ENCODE assay signal across 16 mouse cellular contexts in the genomic region with DNA sequence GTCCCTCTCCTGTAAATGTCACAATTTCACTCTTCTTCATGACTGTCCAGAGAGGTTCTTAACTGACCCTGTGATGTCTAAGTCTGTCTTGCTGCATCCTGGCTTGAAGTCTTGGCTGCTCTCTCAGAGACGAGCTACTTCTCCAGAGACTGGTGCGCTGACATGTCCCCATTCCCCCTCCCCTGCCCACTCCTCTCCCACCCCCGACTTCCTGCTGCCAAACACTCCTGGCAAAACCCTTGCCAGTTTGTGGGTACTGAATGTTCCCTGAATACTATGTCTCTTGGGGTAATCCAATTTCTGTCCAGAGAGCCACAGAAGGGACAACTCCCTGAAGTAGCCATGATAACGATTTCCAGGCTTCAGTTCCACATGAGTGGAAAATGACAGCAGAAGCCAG. TPM values are rescaled to one million over a fixed set of nuclear protein-coding genes. Genes with fewer than 3 reads are reported as not detected.
"Had no signal": no experiment of that assay in that cellular context is flagged by ENCODE, and none has a peak within 500 bp of the region (broad histone marks: within the 10 kb centered on the region; RNA-seq: fewer than 3 reads in every experiment).

No protein-coding gene starts in this region.

- H3K36me3 ChIP-seq: limb, embryonic 10.5 days; liver, embryonic 15.5 days; midbrain, embryonic 15.5 days had no signal

- H3K9me3 ChIP-seq: limb, embryonic 10.5 days; liver, embryonic 15.5 days; midbrain, embryonic 15.5 days had no signal

- DNase-seq: kidney, adult 18-20 months; kidney, postnatal 10 days; kidney, postnatal 4 days; lung, adult 2 months; lung, postnatal 36 days; right cerebral cortex, postnatal 4 days; spleen, adult 18-20 months; thymus, adult 18-20 months; thymus, postnatal 14 days had no signal

- H3K9ac ChIP-seq: liver, embryonic 15.5 days; midbrain, embryonic 15.5 days had no signal

- H3K27ac ChIP-seq: limb, embryonic 10.5 days; liver, embryonic 15.5 days; midbrain, embryonic 15.5 days had no signal

- ATAC-seq: lung, postnatal 0 days; midbrain, embryonic 15.5 days had no signal

- H3K4me3 ChIP-seq: limb, embryonic 10.5 days; liver, embryonic 15.5 days; midbrain, embryonic 15.5 days had no signal

- H3K27me3 ChIP-seq: midbrain, embryonic 15.5 days had no signal

- H3K4me2 ChIP-seq: liver, embryonic 11.5 days; liver, embryonic 15.5 days; midbrain, embryonic 15.5 days had no signal

- H3K4me1 ChIP-seq: liver, embryonic 15.5 days had no signal

RNA-seq across cellular contexts. Expression of gene Dlgap3, which starts 57.1 kb away (rescaled TPM):
- total RNA-seq: megakaryocyte progenitor cell, adult 5-6 weeks; monocyte, adult 5-6 weeks had no signal
